Mouse (Mus musculus) testis, adult 2 months (tissue): Measurements from ENCODE around the gene Acvr1b. TPM values are rescaled to one million over a fixed set of nuclear protein-coding genes. Genes with fewer than 3 reads are reported as not detected.

ENCODE experiments used
- H3K27ac ChIP-seq: fragments of 200-500 bp; 2 replicates; pipeline ENCODE4 v1.5.1; 2012; ENCODE audit warnings: low read depth, low read length; ENCODE audit not compliant: control insufficient read depth, insufficient read depth
- H3K27me3 ChIP-seq: fragments of 200-500 bp; 2 replicates; pipeline ENCODE4 v1.6.1; 2012; ENCODE audit warnings: mild to moderate bottlenecking, low read length, moderate library complexity; ENCODE audit not compliant: control insufficient read depth, insufficient read depth
- H3K36me3 ChIP-seq: fragments of 200-500 bp; 2 replicates; pipeline ENCODE4 v1.6.1; 2012; ENCODE audit warnings: mild to moderate bottlenecking, low read length; ENCODE audit not compliant: control insufficient read depth, insufficient read depth
- H3K4me1 ChIP-seq: fragments of 200-500 bp; 2 replicates; pipeline ENCODE4 v1.6.1; 2012; ENCODE audit warnings: low read length; ENCODE audit not compliant: control insufficient read depth, insufficient read depth
- H3K4me3 ChIP-seq: fragments of 200-500 bp; 2 replicates; pipeline ENCODE4 v1.5.1; 2012; ENCODE audit warnings: low read depth, mild to moderate bottlenecking, low read length, moderate library complexity, mixed read lengths; ENCODE audit not compliant: control insufficient read depth
- CTCF ChIP-seq: fragments of 200-500 bp; IDR thresholded peaks from 2 replicates; pipeline ENCODE4 v1.5.1; 2012; ENCODE audit warnings: low read depth, mild to moderate bottlenecking, inconsistent platforms, low read length, moderate library complexity; ENCODE audit not compliant: control insufficient read depth, insufficient read depth, insufficient replicate concordance
- POLR2A ChIP-seq: fragments of 200-500 bp; IDR thresholded peaks from 2 replicates; pipeline ENCODE4 v1.6.1; 2012; ENCODE audit warnings: low read depth, mild to moderate bottlenecking, inconsistent platforms, low read length, moderate library complexity; ENCODE audit not compliant: control insufficient read depth
- polyA plus RNA-seq: library from polyadenylated mRNA; depleted of rRNA; stranded (reverse); fragments of >200 nt; gene quantifications from 2 replicates; pipeline ENCODE4 v1.2.3, GENCODE M21; 2012

Acvr1b gene
- polyA plus RNA-seq, 1 experiment: 16.7 TPM

- TF ChIP-seq CTCF (no peak), POLR2A (no peak)
- Histone ChIP-seq H3K4me3 (no peak overlapping the region), H3K27me3 (no peaks in the 10 kb centered on the region), H3K36me3 (no peaks in the 10 kb centered on the region), H3K4me1 (peaks cover 10% of the 10 kb centered on the region), H3K27ac (peak overlapping the region; percentile 65; the same call in 1 of the 2 replicates)
Observed at GRCm38 (mm10) chr15:101248029-101248710, 74.3 kb downstream of the Acvr1b start.

- Histone ChIP-seq H3K36me3 (no peaks in the 10 kb centered on the region), H3K4me3 (no peak overlapping the region), H3K4me1 (peaks cover 23% of the 10 kb centered on the region), H3K27ac (no peak overlapping the region), H3K27me3 (no peaks in the 10 kb centered on the region)
- TF ChIP-seq CTCF (no peak), POLR2A (no peak)
Observed at GRCm38 (mm10) chr15:101250220-101250800, 76.4 kb downstream of the Acvr1b start.

GRCm38 (mm10) chr15:101251930-101252329 lies 78.1 kb downstream of the Acvr1b start:
- Histone ChIP-seq H3K27ac (no peak overlapping the region), H3K36me3 (no peaks in the 10 kb centered on the region), H3K4me3 (no peak overlapping the region), H3K27me3 (no peaks in the 10 kb centered on the region), H3K4me1 (peaks cover 17% of the 10 kb centered on the region)
- TF ChIP-seq POLR2A (no peak), CTCF (no peak)

GRCm38 (mm10) chr15:101252614-101253013 lies 78.7 kb downstream of the Acvr1b start:
- Histone ChIP-seq H3K27ac (no peak overlapping the region), H3K4me3 (no peak overlapping the region), H3K36me3 (no peaks in the 10 kb centered on the region), H3K27me3 (no peaks in the 10 kb centered on the region), H3K4me1 (peaks cover 14% of the 10 kb centered on the region)
- TF ChIP-seq POLR2A (no peak), CTCF (no peak)

- no peak overlapping the region for H3K27ac ChIP-seq
- H3K4me1 ChIP-seq: peaks cover 14% of the 10 kb centered on the region
- TF ChIP-seq CTCF: no peak
- TF ChIP-seq POLR2A: no peak
- no peaks in the 10 kb centered on the region for H3K27me3 ChIP-seq
- H3K4me3 ChIP-seq: peak overlapping the region; percentile 33
- no peaks in the 10 kb centered on the region for H3K36me3 ChIP-seq
Observed at GRCm38 (mm10) chr15:101253563-101253885, 79.7 kb downstream of the Acvr1b start.

DNA sequence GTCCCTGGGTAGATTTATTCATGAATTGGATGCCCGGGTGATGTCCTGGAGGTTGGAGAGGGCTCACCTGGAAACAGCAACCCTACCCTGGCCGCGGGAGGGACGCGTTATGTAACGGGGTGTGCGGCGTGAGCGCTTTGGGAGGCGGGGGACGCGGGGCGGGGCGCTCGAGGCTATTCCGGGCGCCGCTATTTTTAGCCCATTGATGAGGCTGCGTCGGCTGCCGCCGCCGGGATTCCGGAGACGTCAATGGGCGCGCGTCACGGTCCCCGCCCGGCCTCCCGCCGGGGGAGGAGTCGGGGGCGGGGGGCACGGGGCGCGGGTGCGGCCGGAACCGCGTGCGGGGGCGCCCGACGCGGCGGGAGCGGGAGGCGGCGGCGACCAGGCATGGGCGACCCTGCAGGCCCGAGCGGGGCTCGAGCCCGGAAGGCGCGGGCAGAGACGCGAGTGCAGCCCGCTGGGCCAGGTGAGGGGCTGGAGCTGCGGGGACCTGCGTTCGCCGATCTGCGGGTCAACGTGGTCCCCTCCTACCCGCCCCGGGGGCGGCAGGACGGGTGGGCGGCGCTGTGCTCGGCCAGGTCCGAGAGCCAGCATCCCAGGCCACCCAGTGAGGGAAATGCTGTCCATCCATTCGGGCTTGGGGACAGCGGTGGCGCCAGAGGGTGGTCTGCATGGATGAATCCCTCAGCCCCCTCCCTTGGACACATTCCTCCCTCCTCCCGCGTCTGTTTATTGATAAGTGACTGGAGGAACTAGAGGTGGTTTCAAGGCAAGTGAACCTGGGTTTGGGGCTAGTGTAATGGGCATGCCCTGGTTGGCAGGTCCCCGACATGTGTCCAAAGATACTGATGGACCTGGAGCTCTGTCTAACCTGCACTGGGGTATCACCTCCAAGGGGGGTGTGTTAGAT lies 80.3 kb downstream of the Acvr1b start, which contains the start of gene Nr4a1:
Nr4a1 (plus strand) TSS at position 384 of the 910 bp plus-strand sequence.
- peak within 1 kb of the TSS; percentile 71 for H3K4me3 ChIP-seq
- H3K36me3 ChIP-seq: no peaks in the 10 kb centered on the region
- TF ChIP-seq POLR2A (no peak), CTCF (no peak)
- no peak within 1 kb of the TSS for H3K27ac ChIP-seq
- H3K4me1 ChIP-seq: peaks cover 14% of the 10 kb centered on the region
- H3K27me3 ChIP-seq: no peaks in the 10 kb centered on the region
